Mouse (Mus musculus): ENCODE results near the gene Cyp46a1.

DNA sequence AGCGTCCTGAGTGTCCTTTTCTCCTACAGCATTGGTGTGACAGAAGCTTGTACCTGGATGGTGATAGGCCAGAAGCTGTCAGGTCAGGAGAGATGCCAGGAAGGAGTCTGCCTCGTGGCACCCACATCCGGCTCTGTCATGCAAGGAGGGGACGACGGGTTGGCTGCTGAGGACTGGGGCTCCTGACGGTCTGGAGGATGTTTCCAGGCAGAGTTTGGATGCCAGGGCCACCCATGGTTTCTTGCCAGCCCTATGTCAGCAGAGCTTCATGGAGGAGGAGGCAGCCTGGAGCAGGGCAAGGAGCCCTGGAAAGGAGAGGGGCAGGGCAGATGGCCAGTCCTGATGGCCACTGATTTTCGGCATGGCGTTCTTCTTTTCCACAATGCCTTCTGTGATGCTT is 65.0 kb downstream of the Cyp46a1 start:
- TF ChIP-seq CTCF (IDR thresholded peaks at IDR 0.05; ENCODE audit: borderline replicate concordance, insufficient read depth, low read length) (no peak), POLR2A (IDR thresholded peaks at IDR 0.05; ENCODE audit: low read depth, low read length) (no peak)

Data from embryonic fibroblast, embryonic 13.5 days (primary cell).